Mouse (Mus musculus) limb, embryonic 14.5 days (tissue): ENCODE measurements around the gene Fbxo4. TPM values are rescaled to one million over a fixed set of nuclear protein-coding genes. Genes with fewer than 3 reads are reported as not detected.
A peak's percentile ranks its signal among the peaks of the same experiment; 100 is the strongest.

Source experiments
- ATAC-seq: fragments of 200-750 bp; cut with Nextera tagmentation; 2 replicates; pipeline ENCODE4 v1.8.0; 2017; ENCODE audit warnings: low read depth, moderate number of reproducible peaks, moderate TSS enrichment; ENCODE audit not compliant: low FRiP score
- DNase-seq: peaks from one replicate; pipeline ENCODE4 v3.0.0-alpha.2; 2015; ENCODE audit warnings: low spot score
- H3K27ac ChIP-seq: fragments of 300-500 bp; sonication (generic); replicated peaks from 2 replicates; pipeline ENCODE4 v1.5.1; 2014; ENCODE audit warnings: low read depth, mild to moderate bottlenecking, low read length, moderate library complexity, mixed read lengths
- H3K27me3 ChIP-seq: fragments of 300-500 bp; sonication (generic); 2 replicates; pipeline ENCODE4 v1.6.1; 2014; ENCODE audit warnings: low read length, mixed read lengths; ENCODE audit not compliant: control insufficient read depth, insufficient read depth
- H3K36me3 ChIP-seq: fragments of 300-500 bp; sonication (generic); 2 replicates; pipeline ENCODE4 v1.6.1; 2014; ENCODE audit warnings: mild to moderate bottlenecking, low read length, moderate library complexity, mixed read lengths; ENCODE audit not compliant: control insufficient read depth, insufficient read depth
- H3K4me1 ChIP-seq: fragments of 300-500 bp; sonication (generic); 2 replicates; pipeline ENCODE4 v1.6.1; 2014; ENCODE audit warnings: antibody characterized with exemption, low read length, mixed read lengths; ENCODE audit not compliant: control insufficient read depth, insufficient read depth
- H3K4me2 ChIP-seq: fragments of 300-500 bp; sonication (generic); replicated peaks from 2 replicates; pipeline ENCODE4 v1.6.1; 2014; ENCODE audit warnings: low read depth, mild to moderate bottlenecking, low read length, moderate library complexity; ENCODE audit not compliant: severe bottlenecking
- H3K4me3 ChIP-seq: fragments of 300-500 bp; sonication (generic); replicated peaks from 2 replicates; pipeline ENCODE4 v1.5.1; 2014; ENCODE audit warnings: low read length
- H3K9ac ChIP-seq: fragments of 300-500 bp; sonication (generic); 2 replicates; pipeline ENCODE4 v1.6.1; 2014; ENCODE audit warnings: mild to moderate bottlenecking, low read depth, low read length, moderate library complexity; ENCODE audit not compliant: severe bottlenecking
- H3K9me3 ChIP-seq: fragments of 300-500 bp; sonication (generic); 2 replicates; pipeline ENCODE4 v1.6.1; 2016; ENCODE audit warnings: low read length; ENCODE audit not compliant: control insufficient read depth
- POLR2A ChIP-seq: fragments of 200-500 bp; IDR thresholded peaks from 2 replicates; pipeline ENCODE4 v1.8.0; 2012; ENCODE audit warnings: inconsistent platforms, mild to moderate bottlenecking, moderate library complexity, borderline replicate concordance; ENCODE audit not compliant: insufficient read depth, insufficient read length; ENCODE audit errors: extremely low read depth
- WGBS: fragments of 180-500 bp; shearing (Covaris S2); extraction: QIAGEN DNeasy Blood & Tissue Kit; methylation state at CpG from one replicate; pipeline ENCODE4 v1.1.7; 2014; 5-methylcytosine and 5-hydroxymethylcytosine counted together
- polyA plus RNA-seq, 2 experiments: library from polyadenylated mRNA; depleted of rRNA in 1 of 2; stranded (reverse) in 1 of 2; unstranded in 1 of 2; fragments of >200 nt; fragmentation: Nextera tagmentation in 1 of 2; extraction: Ambion mirVana in 1 of 2; gene quantifications; 2 replicates each; pipeline versions ENCODE4 v1.2.1 to v1.2.3; 2012 to 2014

Fbxo4 gene
- polyA plus RNA-seq (2012; rRNA removed) (9.5 and 11.2 TPM in 2 replicates), polyA plus RNA-seq (2014; fragmentation: Nextera tagmentation; extraction: Ambion mirVana) (12.5 and 13.0 TPM in 2 replicates)

- peak within 1 kb of the TSS; percentile 97 for H3K27ac ChIP-seq
- 1% methylated on average over 45 of the region's 61 CpGs for WGBS
- no peaks in the 10 kb centered on the region for H3K4me1 ChIP-seq
- H3K36me3 ChIP-seq, result peaks cover 13% of the 10 kb centered on the region
- H3K27me3 ChIP-seq, result no peaks in the 10 kb centered on the region
- no peak for TF ChIP-seq POLR2A
- no peaks in the 10 kb centered on the region for H3K9me3 ChIP-seq
- ATAC-seq (peak; percentile 93), DNase-seq (peak; percentile 59)
- H3K4me2 ChIP-seq, result peak within 1 kb of the TSS; percentile 68
- H3K4me3 ChIP-seq, result peak within 1 kb of the TSS; percentile 66
- peak within 1 kb of the TSS; percentile 98 for H3K9ac ChIP-seq
Observed at GRCm38 (mm10) chr15:3979061-3979848, at the start of gene Fbxo4. Gene Fbxo4, minus strand, starts transcription at chr15:3979573.

GRCm38 (mm10) chr15:4028960-4029359, 49.6 kb upstream of the Fbxo4 start:
- ATAC-seq (no peak), DNase-seq (no peak)
- Histone ChIP-seq H3K36me3 (no peaks in the 10 kb centered on the region), H3K4me3 (no peak overlapping the region), H3K4me2 (no peak overlapping the region), H3K9ac (no peak overlapping the region), H3K27me3 (no peaks in the 10 kb centered on the region), H3K4me1 (peaks cover 11% of the 10 kb centered on the region), H3K9me3 (no peaks in the 10 kb centered on the region), H3K27ac (no peak overlapping the region)
- TF ChIP-seq POLR2A, result no peak

GRCm38 (mm10) chr15:4028411-4028700, 49.0 kb upstream of the Fbxo4 start:
- Histone ChIP-seq H3K4me2 (peak overlapping the region; percentile 67; the same call in 1 of the 2 replicates), H3K4me3 (no peak overlapping the region)
- 79% methylated on average over 6 of the region's 6 CpGs for WGBS

GRCm38 (mm10) chr15:4027671-4028410, 48.5 kb upstream of the Fbxo4 start:
- H3K4me1 ChIP-seq, result peaks cover 11% of the 10 kb centered on the region
- no peaks in the 10 kb centered on the region for H3K9me3 ChIP-seq
- no peaks in the 10 kb centered on the region for H3K36me3 ChIP-seq
- DNase-seq, result peak; percentile 15
- H3K27me3 ChIP-seq, result no peaks in the 10 kb centered on the region
- peak overlapping the region; percentile 88 for H3K4me3 ChIP-seq
- H3K4me2 ChIP-seq, result peak overlapping the region; percentile 67
- no peak for TF ChIP-seq POLR2A
- 3% methylated on average over 6 of the region's 6 CpGs for WGBS
- H3K27ac ChIP-seq, result peak overlapping the region; percentile 48; the same call in 1 of the 2 replicates
- H3K9ac ChIP-seq, result peak overlapping the region; percentile 80
- ATAC-seq, result no peak

More at GRCm38 (mm10) chr15:4028411-4028700, 49.0 kb upstream of the Fbxo4 start:
- TF ChIP-seq POLR2A, result no peak
- ATAC-seq (no peak), DNase-seq (no peak)
- Histone ChIP-seq H3K36me3 (no peaks in the 10 kb centered on the region), H3K27ac (no peak overlapping the region), H3K4me1 (peaks cover 11% of the 10 kb centered on the region), H3K9me3 (no peaks in the 10 kb centered on the region), H3K27me3 (no peaks in the 10 kb centered on the region), H3K9ac (no peak overlapping the region)

GRCm38 (mm10) chr15:4026831-4027584, 47.6 kb upstream of the Fbxo4 start:
- TF ChIP-seq POLR2A, result peak; percentile 55; the same call in 1 of the 2 replicates
- peak overlapping the region; percentile 67 for H3K4me2 ChIP-seq
- 2% methylated on average over 52 of the region's 65 CpGs for WGBS
- ATAC-seq (peak; percentile 86), DNase-seq (peak; percentile 93)
- no peaks in the 10 kb centered on the region for H3K36me3 ChIP-seq
- H3K27me3 ChIP-seq, result no peaks in the 10 kb centered on the region
- no peaks in the 10 kb centered on the region for H3K9me3 ChIP-seq
- H3K27ac ChIP-seq, result peak overlapping the region; percentile 96
- H3K4me3 ChIP-seq, result peak overlapping the region; percentile 88
- H3K9ac ChIP-seq, result peak overlapping the region; percentile 80
- H3K4me1 ChIP-seq, result peaks cover 11% of the 10 kb centered on the region
